Mouse (Mus musculus) heart, embryonic 16.5 days (tissue): Measurements from ENCODE around the gene Stt3b. TPM values are rescaled to one million over a fixed set of nuclear protein-coding genes. Genes with fewer than 3 reads are reported as not detected.
"Not testable (repeated sequence)": the region's sequence is repeated elsewhere in the genome, so short reads cannot be mapped to it uniquely, and the experiment has no call there.

ENCODE experiments used
- ATAC-seq: fragments of 200-750 bp; cut with Nextera tagmentation; replicated peaks from 2 replicates; pipeline ENCODE4 v1.8.0; 2017; ENCODE audit warnings: moderate number of reproducible peaks; ENCODE audit not compliant: insufficient read depth, low FRiP score; ENCODE audit errors: extremely low read depth
- H3K27ac ChIP-seq: fragments of 300-500 bp; sonication (generic); 2 replicates; pipeline ENCODE4 v1.5.1; 2014; ENCODE audit warnings: mild to moderate bottlenecking, low read length, control low read depth, moderate library complexity
- H3K27me3 ChIP-seq: fragments of 300-500 bp; sonication (generic); 2 replicates; pipeline ENCODE4 v1.6.1; 2014; ENCODE audit warnings: low read length, mixed read lengths; ENCODE audit not compliant: control insufficient read depth, insufficient read depth
- H3K36me3 ChIP-seq: fragments of 300-500 bp; sonication (generic); 2 replicates; pipeline ENCODE4 v1.6.1; 2014; ENCODE audit not compliant: control insufficient read depth, insufficient read depth
- H3K4me1 ChIP-seq: fragments of 300-500 bp; sonication (generic); 2 replicates; pipeline ENCODE4 v1.6.1; 2014; ENCODE audit warnings: low read length, mixed read lengths; ENCODE audit not compliant: control insufficient read depth, insufficient read depth
- H3K4me2 ChIP-seq: fragments of 300-500 bp; sonication (generic); 2 replicates; pipeline ENCODE4 v1.6.1; 2014; ENCODE audit warnings: low read depth, mild to moderate bottlenecking, control low read depth, low read length
- H3K4me3 ChIP-seq: fragments of 300-500 bp; sonication (generic); 2 replicates; pipeline ENCODE4 v1.5.1; 2014; ENCODE audit warnings: mild to moderate bottlenecking, control low read depth, low read length
- H3K9ac ChIP-seq: fragments of 300-500 bp; sonication (generic); 2 replicates; pipeline ENCODE4 v1.6.1; 2014; ENCODE audit warnings: low read length, control low read depth
- H3K9me3 ChIP-seq: fragments of 300-500 bp; sonication (generic); replicated peaks from 2 replicates; pipeline ENCODE4 v1.6.1; 2016; ENCODE audit warnings: low read length; ENCODE audit not compliant: control insufficient read depth
- WGBS: fragments of 180-500 bp; shearing (Covaris S2); extraction: QIAGEN DNeasy Blood & Tissue Kit; methylation state at CpG from one replicate; pipeline ENCODE4 v1.1.7; 2014; 5-methylcytosine and 5-hydroxymethylcytosine counted together
- polyA plus RNA-seq: library from polyadenylated mRNA; unstranded; fragments of >200 nt; fragmentation: Nextera tagmentation; extraction: Ambion mirVana; gene quantifications from 2 replicates; pipeline ENCODE4 v1.2.1, GENCODE M21; 2015

Gene Stt3b
- polyA plus RNA-seq, 1 experiment from 2014 or later: 69.8 TPM

- Histone ChIP-seq H3K4me2 (no peak overlapping the region), H3K4me3 (no peak overlapping the region), H3K27me3 (no peaks in the 10 kb centered on the region), H3K4me1 (peaks cover 48% of the 10 kb centered on the region), H3K36me3 (no peaks in the 10 kb centered on the region; the same call in 1 of the 2 replicates), H3K27ac (no peak overlapping the region), H3K9ac (no peak overlapping the region), H3K9me3 (no peaks in the 10 kb centered on the region)
- ATAC-seq: no peak
- WGBS: 85% methylated on average over 6 of the region's 6 CpGs
Measured at GRCm38 (mm10) chr9:115287774-115288434, 22.3 kb downstream of the Stt3b start.

GRCm38 (mm10) chr9:115284385-115284784 is 25.8 kb downstream of the Stt3b start:
- no peak overlapping the region for H3K9ac ChIP-seq
- H3K4me3 ChIP-seq: no peak overlapping the region
- no peak overlapping the region for H3K4me2 ChIP-seq
- no peaks in the 10 kb centered on the region for H3K9me3 ChIP-seq
- peaks cover 32% of the 10 kb centered on the region for H3K4me1 ChIP-seq
- peaks cover 8% of the 10 kb centered on the region for H3K36me3 ChIP-seq
- WGBS: 82% methylated on average over 4 of the region's 4 CpGs
- no peak overlapping the region for H3K27ac ChIP-seq
- H3K27me3 ChIP-seq: no peaks in the 10 kb centered on the region
- ATAC-seq: no peak

DNA sequence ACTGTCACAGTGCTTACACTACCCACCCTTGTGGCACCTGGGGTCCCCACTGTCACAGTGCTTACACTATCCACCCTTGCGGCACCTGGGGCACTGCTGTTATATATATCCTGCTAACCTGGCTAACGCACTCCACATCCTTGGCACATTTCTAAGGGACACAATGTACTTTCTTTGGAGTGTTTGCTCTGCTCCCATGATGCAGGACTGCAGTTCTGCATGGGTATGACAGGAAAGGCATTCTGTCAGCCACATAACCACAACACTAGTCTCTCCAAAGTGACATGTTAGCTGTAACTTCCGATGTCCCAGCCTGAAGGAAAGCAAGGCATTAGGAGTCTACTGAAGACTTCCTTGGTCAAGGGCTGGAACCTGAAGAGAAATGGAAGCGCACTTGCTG is 26.8 kb downstream of the Stt3b start:
- Histone ChIP-seq H3K36me3 (peaks cover 15% of the 10 kb centered on the region), H3K9me3 (no peaks in the 10 kb centered on the region), H3K4me2 (no peak overlapping the region), H3K27ac (no peak overlapping the region), H3K9ac (no peak overlapping the region), H3K4me3 (no peak overlapping the region), H3K27me3 (no peaks in the 10 kb centered on the region), H3K4me1 (peaks cover 25% of the 10 kb centered on the region)
- 86% methylated on average over 4 of the region's 4 CpGs for WGBS
- ATAC-seq: no peak

GRCm38 (mm10) chr9:115278641-115279040 is 31.6 kb downstream of the Stt3b start:
- Histone ChIP-seq H3K27me3 (no peaks in the 10 kb centered on the region), H3K4me2 (no peak overlapping the region), H3K9me3 (no peaks in the 10 kb centered on the region), H3K9ac (no peak overlapping the region), H3K4me3 (no peak overlapping the region), H3K36me3 (peaks cover 46% of the 10 kb centered on the region), H3K27ac (no peak overlapping the region), H3K4me1 (peaks cover 4% of the 10 kb centered on the region)
- WGBS: 85% methylated on average over 1 of the region's 1 CpGs
- ATAC-seq: no peak

DNA sequence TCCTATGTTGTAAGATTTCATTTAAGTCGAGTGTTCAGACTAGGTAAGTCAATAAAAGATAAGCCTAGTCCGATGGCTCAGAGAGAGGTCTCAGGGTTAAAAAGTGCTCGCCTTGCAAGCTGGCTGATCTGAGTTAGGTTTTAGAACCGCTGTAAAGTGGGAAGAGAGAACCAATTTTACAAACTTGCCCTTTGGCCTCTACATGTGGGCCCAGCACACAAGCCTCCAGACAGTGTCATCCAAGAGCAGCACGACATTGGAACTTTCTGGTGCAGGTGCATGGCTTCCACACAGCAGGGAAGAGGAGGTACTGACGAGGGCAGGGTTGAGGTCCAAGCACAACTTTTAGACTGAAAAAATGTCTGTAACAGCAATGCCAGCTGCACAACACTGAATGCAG is 35.4 kb downstream of the Stt3b start:
- H3K36me3 ChIP-seq: peaks cover 55% of the 10 kb centered on the region

GRCm38 (mm10) chr9:115273095-115273649 is 37.0 kb downstream of the Stt3b start:
- H3K36me3 ChIP-seq: peaks cover 42% of the 10 kb centered on the region
- no peak overlapping the region for H3K4me2 ChIP-seq
- no peak overlapping the region for H3K27ac ChIP-seq
- 0 out of 2 replicates have a peak, but pooled peaks cover 2% of the 10 kb centered on the region for H3K9me3 ChIP-seq
- whole genome bisulfite sequencing: 96% methylated on average over 7 of the region's 7 CpGs
- H3K27me3 ChIP-seq: no peaks in the 10 kb centered on the region
- no peak overlapping the region for H3K9ac ChIP-seq
- ATAC-seq: no peak
- H3K4me1 ChIP-seq: no peaks in the 10 kb centered on the region; the same call in 1 of the 2 replicates
- no peak overlapping the region for H3K4me3 ChIP-seq

More for the DNA sequence above, 35.4 kb downstream of the Stt3b start:
- H3K4me3 ChIP-seq: no peak overlapping the region
- 0 out of 2 replicates have a peak, but pooled peaks cover 2% of the 10 kb centered on the region for H3K9me3 ChIP-seq
- no peaks in the 10 kb centered on the region for H3K4me1 ChIP-seq
- no peak overlapping the region for H3K27ac ChIP-seq
- 85% methylated on average over 6 of the region's 6 CpGs for WGBS
- ATAC-seq: no peak
- no peak overlapping the region for H3K4me2 ChIP-seq
- no peak overlapping the region for H3K9ac ChIP-seq
- no peaks in the 10 kb centered on the region for H3K27me3 ChIP-seq

- H3K36me3 ChIP-seq: peaks cover 39% of the 10 kb centered on the region
- WGBS: 88% methylated on average over 2 of the region's 5 CpGs
- H3K4me1 ChIP-seq, H3K9me3 ChIP-seq, H3K4me3 ChIP-seq, ATAC-seq, H3K4me2 ChIP-seq, H3K27me3 ChIP-seq, H3K9ac ChIP-seq, H3K27ac ChIP-seq: not testable (repeated sequence)
Measured at GRCm38 (mm10) chr9:115272451-115272850, 37.8 kb downstream of the Stt3b start.

- H3K9me3 ChIP-seq: 0 out of 2 replicates have a peak, but pooled peaks cover 2% of the 10 kb centered on the region
- H3K27me3 ChIP-seq: no peaks in the 10 kb centered on the region
- no peaks in the 10 kb centered on the region; the same call in 1 of the 2 replicates for H3K4me1 ChIP-seq
- H3K4me3 ChIP-seq: no peak overlapping the region
- WGBS: 89% methylated on average over 3 of the region's 3 CpGs
- no peak for ATAC-seq
- peaks cover 35% of the 10 kb centered on the region for H3K36me3 ChIP-seq
- H3K9ac ChIP-seq: no peak overlapping the region
- no peak overlapping the region for H3K4me2 ChIP-seq
- no peak overlapping the region for H3K27ac ChIP-seq
Measured at GRCm38 (mm10) chr9:115271556-115271955, 38.7 kb downstream of the Stt3b start.

- 70% methylated on average over 5 of the region's 5 CpGs for WGBS
- Histone ChIP-seq H3K4me2 (no peak overlapping the region), H3K9ac (no peak overlapping the region), H3K27ac (no peak overlapping the region), H3K4me3 (no peak overlapping the region), H3K4me1 (no peaks in the 10 kb centered on the region), H3K36me3 (peaks cover 8% of the 10 kb centered on the region), H3K9me3 (no peaks in the 10 kb centered on the region), H3K27me3 (no peaks in the 10 kb centered on the region)
- ATAC-seq: no peak
Measured at GRCm38 (mm10) chr9:115261896-115262295, 48.3 kb downstream of the Stt3b start.
